Mouse (Mus musculus): ENCODE data around the gene Tmem116. TPM values are rescaled to one million over a fixed set of nuclear protein-coding genes. Genes with fewer than 3 reads are reported as not detected.

The Tmem116 gene
- polyA plus RNA-seq (2012; ENCODE audit: insufficient read depth, insufficient read length, missing spikeins): 0.88 and 3.7 TPM in 2 replicates

DNA sequence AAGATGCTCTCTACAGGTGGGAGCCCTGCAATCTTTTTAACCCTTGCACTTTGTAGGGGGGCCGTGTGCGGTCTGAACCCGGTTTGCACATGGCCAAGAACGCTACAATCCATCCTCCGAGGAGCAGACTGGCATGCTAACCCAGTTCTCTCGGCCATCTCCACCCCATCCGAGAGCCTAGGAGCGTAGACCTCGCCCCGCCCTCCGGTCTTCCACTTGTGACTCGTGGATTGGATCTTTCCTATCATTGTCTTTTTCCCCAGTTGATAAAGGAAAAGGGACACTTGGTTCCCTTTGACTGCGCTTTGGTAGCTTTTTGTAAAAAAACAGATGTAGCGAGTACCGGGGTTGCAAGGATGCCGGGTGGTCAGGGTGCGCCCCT, at the start of gene Tmem116:
TSS of gene Tmem116 (plus strand) at position 250 of the 382 bp plus-strand sequence.
- peak within 1 kb of the TSS; percentile 85 for H3K4me3 ChIP-seq (ENCODE audit: insufficient read depth, low read depth, low read length)
- H3K4me1 ChIP-seq (ENCODE audit: control insufficient read depth, insufficient read depth, insufficient read length, low read length): peaks cover 10% of the 10 kb centered on the region
- H3K27ac ChIP-seq (replicated peaks; ENCODE audit: low read depth, low read length): peak within 1 kb of the TSS; percentile 99

DNA sequence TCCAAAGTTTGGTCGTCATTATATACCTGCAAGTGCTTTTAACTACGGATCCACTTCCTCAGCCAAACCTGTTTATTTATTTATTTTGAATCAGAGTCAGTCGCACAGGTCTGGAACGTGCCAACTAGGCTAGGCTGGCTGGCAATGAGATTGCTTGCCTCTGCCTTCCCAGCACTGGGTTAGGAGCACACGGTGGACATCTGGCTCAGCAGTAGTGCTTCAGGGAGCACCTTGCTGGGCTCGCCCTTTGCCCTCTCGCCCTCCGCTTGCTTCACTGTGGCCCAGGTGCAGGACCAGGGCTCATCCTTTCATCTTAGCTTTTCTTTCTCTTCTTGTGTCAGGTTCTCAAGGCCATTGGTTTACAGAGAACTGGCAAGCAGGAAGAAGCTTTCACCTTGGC, 43.8 kb upstream of the Tmem116 start:
- H3K4me3 ChIP-seq (ENCODE audit: insufficient read depth, low read depth, low read length): no peak overlapping the region
- no peaks in the 10 kb centered on the region for H3K4me1 ChIP-seq (ENCODE audit: control insufficient read depth, insufficient read depth, insufficient read length, low read length)
- peak overlapping the region; percentile 49; the same call in 1 of the 2 replicates for H3K27ac ChIP-seq (replicated peaks; ENCODE audit: low read depth, low read length)

DNA sequence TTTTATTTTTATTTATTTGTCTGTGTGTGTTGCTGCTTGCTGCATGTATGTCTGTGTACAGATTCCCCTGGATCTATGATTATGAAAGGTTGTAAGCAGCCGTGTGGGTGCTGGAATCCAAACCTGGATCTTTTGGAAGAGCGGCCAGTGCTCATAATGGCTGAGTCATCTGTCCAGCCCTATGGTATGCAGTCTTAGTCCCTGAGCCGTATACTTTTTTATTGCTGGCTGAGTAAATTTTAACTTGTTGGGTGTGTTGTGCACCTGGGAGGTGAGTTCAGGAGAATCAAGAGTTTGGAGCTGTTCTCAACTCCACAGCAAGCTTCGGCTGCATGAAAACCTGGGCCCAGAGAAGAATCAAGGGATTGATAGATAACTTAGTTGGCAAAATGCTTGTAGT, 40.7 kb upstream of the Tmem116 start:
- Histone ChIP-seq H3K4me3 (ENCODE audit: insufficient read depth, low read depth, low read length) (no peak overlapping the region), H3K27ac (replicated peaks; ENCODE audit: low read depth, low read length) (no peak overlapping the region), H3K4me1 (ENCODE audit: control insufficient read depth, insufficient read depth, insufficient read length, low read length) (no peaks in the 10 kb centered on the region)

DNA sequence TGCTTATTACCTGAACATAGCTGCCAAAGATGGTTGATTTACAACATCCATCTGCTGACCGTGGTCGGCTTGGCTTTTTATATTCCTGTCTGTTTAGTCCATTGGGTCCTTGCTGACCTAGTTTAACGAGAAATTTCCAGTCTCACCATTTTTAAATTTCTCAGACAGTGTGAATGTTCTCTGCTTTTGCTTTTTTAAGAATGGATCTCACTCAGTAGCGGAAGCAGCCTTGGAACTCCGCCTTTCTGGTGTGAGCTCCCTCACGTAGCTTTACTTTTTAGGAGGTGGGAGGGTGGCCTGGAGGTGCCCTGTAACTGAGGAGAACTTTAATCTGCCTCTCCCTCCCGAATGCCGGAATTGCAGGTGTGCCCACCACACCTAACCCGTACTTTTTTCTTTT, 31.0 kb upstream of the Tmem116 start:
- Histone ChIP-seq H3K27ac (replicated peaks; ENCODE audit: low read depth, low read length) (no peak overlapping the region), H3K4me1 (ENCODE audit: control insufficient read depth, insufficient read depth, insufficient read length, low read length) (no peaks in the 10 kb centered on the region), H3K4me3 (ENCODE audit: insufficient read depth, low read depth, low read length) (no peak overlapping the region)

DNA sequence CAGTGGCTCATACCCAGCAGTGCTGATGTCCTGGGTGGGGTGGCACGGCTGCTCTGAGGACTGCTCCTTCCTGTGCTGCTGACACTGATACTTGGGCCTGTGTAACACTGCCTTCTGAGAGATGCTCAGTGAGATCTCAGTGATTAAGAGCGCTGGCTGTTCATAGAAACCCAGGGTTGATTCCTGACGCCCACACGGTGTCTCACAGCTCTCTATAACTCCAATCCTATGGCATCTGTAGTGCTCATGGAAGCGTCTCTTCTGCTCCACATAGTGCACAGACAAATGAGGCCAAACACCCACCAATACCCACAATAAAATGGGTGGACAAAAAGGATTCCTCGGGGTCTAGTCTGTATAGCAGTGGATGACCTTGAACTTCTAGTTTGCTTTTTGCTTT, 28.9 kb upstream of the Tmem116 start:
- no peaks in the 10 kb centered on the region for H3K4me1 ChIP-seq (ENCODE audit: control insufficient read depth, insufficient read depth, insufficient read length, low read length)
- H3K4me3 ChIP-seq (ENCODE audit: insufficient read depth, low read depth, low read length): no peak overlapping the region
- no peak overlapping the region for H3K27ac ChIP-seq (replicated peaks; ENCODE audit: low read depth, low read length)

DNA sequence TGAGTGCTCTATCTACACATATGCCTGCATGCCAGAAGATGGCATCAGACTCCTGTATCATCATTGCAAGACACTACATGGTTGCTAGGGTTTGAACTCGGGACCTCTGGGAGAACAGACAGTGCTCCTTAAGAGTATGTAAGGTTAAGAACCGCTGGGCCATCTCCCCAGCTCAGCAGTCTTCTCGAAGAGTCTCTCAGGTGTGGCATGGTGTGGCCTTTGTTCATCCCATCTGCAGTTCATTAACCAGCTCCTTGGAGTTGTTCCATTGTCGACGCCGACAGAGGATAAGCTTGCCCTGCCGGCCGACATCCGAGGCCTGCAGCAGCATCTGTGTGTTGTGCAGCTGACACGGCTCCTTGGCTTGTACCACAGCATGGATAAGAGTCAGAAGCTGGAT, 28.4 kb upstream of the Tmem116 start:
- H3K4me1 ChIP-seq (ENCODE audit: control insufficient read depth, insufficient read depth, insufficient read length, low read length): no peaks in the 10 kb centered on the region
- H3K4me3 ChIP-seq (ENCODE audit: insufficient read depth, low read depth, low read length): no peak overlapping the region
- no peak overlapping the region for H3K27ac ChIP-seq (replicated peaks; ENCODE audit: low read depth, low read length)

DNA sequence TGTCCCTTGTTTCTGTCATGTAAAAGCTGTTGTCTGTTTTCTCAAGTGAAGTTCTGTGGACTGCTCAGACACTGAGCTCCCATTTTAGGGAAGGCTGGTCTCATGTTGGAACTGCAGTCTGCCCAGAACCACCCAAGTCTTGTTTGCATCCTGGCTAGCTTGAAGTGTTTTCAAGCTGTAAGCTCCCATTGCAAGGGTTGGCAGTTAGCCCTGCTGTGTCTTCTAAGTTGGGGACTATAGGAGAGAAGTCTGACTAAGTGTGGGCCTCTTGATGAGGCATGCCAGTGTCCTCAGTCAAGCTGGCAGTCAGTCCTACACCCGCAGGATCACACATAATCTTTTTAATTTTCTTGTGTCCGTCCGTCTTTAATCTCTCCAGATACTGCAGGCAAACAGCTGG, 22.7 kb upstream of the Tmem116 start:
- no peaks in the 10 kb centered on the region for H3K4me1 ChIP-seq (ENCODE audit: control insufficient read depth, insufficient read depth, insufficient read length, low read length)

DNA sequence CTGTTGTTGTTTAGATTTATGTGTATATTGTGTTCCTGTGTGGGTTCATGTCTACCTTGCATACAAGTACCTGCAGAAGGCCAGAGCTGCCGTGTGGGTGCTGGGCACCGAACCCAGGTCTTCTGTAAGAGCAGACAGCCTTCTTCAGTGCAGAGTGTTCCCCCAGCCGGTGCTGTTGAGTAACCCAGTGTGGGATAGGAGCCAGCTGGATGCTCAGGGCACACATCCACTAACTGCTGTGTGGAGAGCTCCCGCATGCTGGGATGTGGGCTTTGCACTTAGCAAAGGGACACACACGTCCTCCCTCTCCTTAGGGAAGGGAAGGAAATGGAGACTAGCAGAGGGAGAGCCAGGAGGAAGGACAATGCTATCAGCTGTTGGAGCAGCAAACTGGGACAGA, 13.6 kb upstream of the Tmem116 start:
- Histone ChIP-seq H3K27ac (replicated peaks; ENCODE audit: low read depth, low read length) (no peak overlapping the region), H3K4me1 (ENCODE audit: control insufficient read depth, insufficient read depth, insufficient read length, low read length) (no peaks in the 10 kb centered on the region), H3K4me3 (ENCODE audit: insufficient read depth, low read depth, low read length) (no peak overlapping the region)

More for the DNA sequence above, 22.7 kb upstream of the Tmem116 start:
- Histone ChIP-seq H3K27ac (replicated peaks; ENCODE audit: low read depth, low read length) (no peak overlapping the region), H3K4me3 (ENCODE audit: insufficient read depth, low read depth, low read length) (no peak overlapping the region)

DNA sequence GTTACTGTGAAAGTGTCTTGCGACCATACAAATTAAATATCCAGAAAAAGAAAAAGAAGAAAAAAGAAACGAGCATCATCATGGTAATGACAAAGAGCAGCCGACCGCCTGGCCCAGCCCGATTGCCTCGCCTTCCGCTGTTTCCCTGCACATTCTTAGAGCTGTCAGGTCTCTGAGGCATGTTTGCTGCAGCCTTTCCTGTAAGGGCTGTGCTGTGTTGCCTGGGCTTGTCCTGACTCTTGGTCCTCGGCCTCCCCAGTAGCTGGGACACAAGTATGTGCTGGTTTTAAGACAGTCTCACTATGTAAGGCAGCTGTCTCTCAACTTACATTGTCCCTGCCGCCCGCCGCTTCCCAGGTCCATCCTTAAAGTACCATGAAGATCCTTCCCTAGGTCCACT, 12.9 kb upstream of the Tmem116 start:
- Histone ChIP-seq H3K4me1 (ENCODE audit: control insufficient read depth, insufficient read depth, insufficient read length, low read length) (no peaks in the 10 kb centered on the region), H3K27ac (replicated peaks; ENCODE audit: low read depth, low read length) (no peak overlapping the region), H3K4me3 (ENCODE audit: insufficient read depth, low read depth, low read length) (no peak overlapping the region)

DNA sequence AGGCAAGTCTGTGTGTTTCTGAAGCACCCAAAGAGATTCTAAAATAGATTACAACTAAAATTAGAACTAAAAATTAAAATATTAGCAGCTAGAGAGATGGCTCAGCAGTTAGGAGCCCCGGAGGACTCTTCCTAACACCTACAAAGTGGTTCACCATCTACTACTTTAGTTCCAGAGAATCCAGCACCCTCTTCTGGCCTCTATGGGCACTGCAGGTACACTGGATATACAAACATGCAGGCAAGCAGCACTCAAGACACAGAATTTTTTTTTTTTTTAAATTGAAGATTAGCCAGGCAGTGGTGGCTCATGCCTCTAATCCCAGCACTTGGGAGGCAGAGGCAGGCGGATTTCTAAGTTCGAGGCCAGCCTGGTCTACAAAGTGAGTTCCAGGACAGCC, 8.1 kb upstream of the Tmem116 start:
- Histone ChIP-seq H3K27ac (replicated peaks; ENCODE audit: low read depth, low read length) (no peak overlapping the region), H3K4me3 (ENCODE audit: insufficient read depth, low read depth, low read length) (no peak overlapping the region), H3K4me1 (ENCODE audit: control insufficient read depth, insufficient read depth, insufficient read length, low read length) (no peaks in the 10 kb centered on the region)

DNA sequence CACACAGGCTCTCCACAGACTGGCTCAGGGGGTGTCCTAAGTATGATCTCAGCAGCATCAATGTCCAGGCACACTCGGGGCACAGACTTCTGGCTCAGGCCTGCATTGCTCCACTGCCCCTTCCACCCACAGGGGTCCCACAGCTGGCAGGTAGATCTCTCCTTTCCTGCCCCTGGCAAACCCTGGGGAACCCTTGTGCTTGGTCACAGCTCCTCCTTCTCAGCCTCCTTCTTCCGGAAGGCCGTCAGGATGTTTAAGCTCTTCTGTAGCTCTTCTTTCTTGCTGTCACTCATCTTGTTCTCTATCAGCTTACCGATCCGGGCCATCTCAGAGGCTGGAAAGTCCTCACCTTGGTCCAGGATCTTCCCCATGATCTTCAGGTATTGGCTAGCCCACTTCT, 6.8 kb upstream of the Tmem116 start:
- no peak overlapping the region for H3K4me3 ChIP-seq (ENCODE audit: insufficient read depth, low read depth, low read length)
- no peak overlapping the region for H3K27ac ChIP-seq (replicated peaks; ENCODE audit: low read depth, low read length)
- no peaks in the 10 kb centered on the region for H3K4me1 ChIP-seq (ENCODE audit: control insufficient read depth, insufficient read depth, insufficient read length, low read length)

DNA sequence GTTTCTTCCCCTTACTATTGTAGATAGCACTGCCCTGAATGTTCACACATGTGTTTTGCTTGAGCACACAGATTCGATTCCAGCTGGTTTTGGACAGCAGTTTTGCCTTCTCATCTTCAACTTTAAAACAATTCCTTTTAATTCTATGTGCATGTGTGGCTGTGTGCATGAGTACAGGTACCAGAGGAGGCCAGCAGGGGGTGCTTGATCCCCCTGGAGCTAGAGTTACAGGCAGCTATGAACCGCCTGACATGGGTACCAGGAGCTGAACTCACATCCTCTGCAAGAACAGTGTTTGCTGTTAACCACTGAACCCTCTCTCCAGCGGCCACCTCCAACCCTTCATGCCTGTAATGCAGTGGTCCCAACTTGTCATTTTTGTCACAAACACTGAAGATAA, 3.2 kb upstream of the Tmem116 start:
- Histone ChIP-seq H3K4me1 (ENCODE audit: control insufficient read depth, insufficient read depth, insufficient read length, low read length) (peaks cover under 1% of the 10 kb centered on the region; the same call in 1 of the 2 replicates), H3K27ac (replicated peaks; ENCODE audit: low read depth, low read length) (no peak overlapping the region), H3K4me3 (ENCODE audit: insufficient read depth, low read depth, low read length) (no peak overlapping the region)

DNA sequence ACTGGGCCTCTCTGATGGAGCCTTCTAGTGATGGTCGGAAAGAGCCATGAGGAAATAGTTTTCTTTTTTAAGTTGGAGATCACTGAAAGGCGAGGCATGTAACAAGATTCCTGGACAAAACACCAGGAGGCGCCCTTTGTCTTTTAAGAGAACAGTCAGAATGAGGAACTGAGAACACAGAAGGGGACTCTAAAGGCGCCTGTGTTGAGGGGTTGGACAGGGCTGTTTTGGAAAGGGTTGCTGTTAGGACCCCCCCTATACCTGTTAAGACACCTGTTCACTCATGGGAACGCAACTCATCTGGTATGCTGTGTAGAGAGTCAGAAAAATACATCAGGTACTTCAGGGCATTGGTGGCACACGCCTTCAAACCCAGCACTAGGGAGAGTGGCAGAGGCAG, 1.7 kb upstream of the Tmem116 start:
- peaks cover 10% of the 10 kb centered on the region for H3K4me1 ChIP-seq (ENCODE audit: control insufficient read depth, insufficient read depth, insufficient read length, low read length)
- no peak overlapping the region for H3K27ac ChIP-seq (replicated peaks; ENCODE audit: low read depth, low read length)
- H3K4me3 ChIP-seq (ENCODE audit: insufficient read depth, low read depth, low read length): no peak overlapping the region

DNA sequence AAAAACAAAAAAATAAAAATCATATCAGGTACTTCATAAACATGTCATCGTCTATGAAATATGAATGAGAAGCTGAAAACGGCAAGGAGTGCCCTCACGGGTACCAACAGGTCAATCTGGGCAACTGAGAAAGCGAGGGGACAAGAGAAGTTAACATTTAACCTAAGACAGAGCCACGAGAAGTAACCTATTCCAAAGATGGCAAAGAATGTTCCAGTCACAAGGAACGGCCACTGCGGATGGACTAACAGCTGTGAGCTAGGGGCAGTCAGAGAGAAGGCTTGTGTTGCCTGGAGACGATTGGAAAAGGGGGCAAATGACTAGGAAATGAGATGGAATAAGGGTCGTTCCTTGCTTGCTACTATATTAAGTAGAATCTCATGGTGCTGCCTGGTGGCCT, 1.2 kb upstream of the Tmem116 start:
- H3K4me3 ChIP-seq (ENCODE audit: insufficient read depth, low read depth, low read length): peak overlapping the region; percentile 3; the same call in 1 of the 2 replicates
- H3K27ac ChIP-seq (replicated peaks; ENCODE audit: low read depth, low read length): 0 out of 2 replicates have a peak overlapping the region, but pooled peaks have one; percentile 6
- peaks cover 10% of the 10 kb centered on the region for H3K4me1 ChIP-seq (ENCODE audit: control insufficient read depth, insufficient read depth, insufficient read length, low read length)

DNA sequence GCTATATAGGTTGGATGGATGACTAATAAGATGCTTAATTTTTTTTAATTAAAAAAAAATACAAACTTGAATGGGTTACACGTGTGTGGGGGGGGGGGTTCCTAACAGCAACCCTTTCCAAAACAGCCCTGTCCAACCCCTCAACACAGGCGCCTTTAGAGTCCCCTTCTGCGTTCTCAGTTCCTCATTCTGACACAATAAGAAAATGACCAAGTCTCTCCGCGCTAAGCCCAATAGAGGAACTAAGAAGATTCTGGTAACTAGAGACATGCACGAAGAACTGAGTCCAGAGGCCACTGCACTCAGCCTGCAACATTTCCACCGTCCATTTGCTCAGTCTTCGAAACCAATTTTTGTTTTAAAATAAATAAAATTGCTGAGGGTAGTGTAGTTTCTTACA, 490 bp upstream of the Tmem116 start:
- Histone ChIP-seq H3K27ac (replicated peaks; ENCODE audit: low read depth, low read length) (no peak overlapping the region), H3K4me3 (ENCODE audit: insufficient read depth, low read depth, low read length) (peak overlapping the region; percentile 85)

DNA sequence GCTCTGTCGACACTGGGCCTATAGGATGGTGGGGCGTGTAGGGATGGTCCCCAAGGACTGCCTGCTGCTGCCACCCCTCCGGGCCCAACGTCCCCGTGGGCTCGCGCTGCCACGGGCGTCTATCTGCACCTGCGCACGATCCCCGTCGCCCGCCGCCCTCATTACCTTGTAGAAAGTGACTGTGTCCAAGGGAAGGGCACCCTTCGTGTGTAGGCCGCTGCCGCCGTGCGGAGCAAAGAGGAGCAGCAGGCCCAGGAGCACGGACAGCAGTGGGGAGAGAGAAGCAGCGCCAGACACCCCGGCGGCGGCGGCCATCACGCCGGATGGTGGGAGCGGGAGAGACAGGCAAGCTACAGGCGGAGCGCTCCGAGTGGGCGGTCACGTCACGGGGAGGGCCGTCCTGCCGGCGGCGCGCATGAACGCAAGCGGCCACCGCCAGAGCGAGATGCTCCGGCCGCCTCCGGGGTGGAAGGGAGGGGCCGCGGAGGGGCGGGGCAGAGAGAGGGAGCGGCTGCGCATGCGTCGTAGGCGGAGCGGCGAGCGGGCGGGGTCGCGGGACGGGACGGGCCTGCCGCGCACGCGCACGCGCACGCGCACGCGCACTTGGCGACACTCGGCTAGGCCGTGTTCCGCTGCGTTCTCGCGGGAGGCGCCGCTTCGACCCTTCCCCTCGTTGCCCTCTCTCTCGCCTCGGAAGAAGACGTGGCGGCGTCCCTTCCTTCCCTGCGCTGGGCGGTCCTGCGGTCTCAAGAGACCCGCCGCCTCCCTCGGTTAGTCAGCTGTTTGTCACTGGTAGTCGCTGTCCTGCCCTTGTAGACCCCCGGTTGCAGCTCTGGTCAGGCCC, 555 bp downstream of the Tmem116 start, which contains the start of gene Erp29:
TSS of gene Erp29 (minus strand) at position 481 of the 844 bp plus-strand sequence.
- H3K27ac ChIP-seq (replicated peaks; ENCODE audit: low read depth, low read length): peak within 1 kb of the TSS; percentile 99
- H3K4me1 ChIP-seq (ENCODE audit: control insufficient read depth, insufficient read depth, insufficient read length, low read length): peaks cover 10% of the 10 kb centered on the region
- peak within 1 kb of the TSS; percentile 85 for H3K4me3 ChIP-seq (ENCODE audit: insufficient read depth, low read depth, low read length)

More for the DNA sequence above, 490 bp upstream of the Tmem116 start:
- H3K4me1 ChIP-seq (ENCODE audit: control insufficient read depth, insufficient read depth, insufficient read length, low read length): peaks cover 10% of the 10 kb centered on the region

All from brown adipose tissue, adult 24 weeks (tissue).